Mouse (Mus musculus) CH12.LX (cell line): ENCODE results near the gene Chit1. TPM values are rescaled to one million over a fixed set of nuclear protein-coding genes. Genes with fewer than 3 reads are reported as not detected.

Source experiments
- DNase-seq: peaks from one replicate; pipeline ENCODE4 v3.0.0-alpha.2; 2013; ENCODE audit errors: extremely low read depth
- H3K27ac ChIP-seq: 2 replicates; pipeline ENCODE4 v1.5.1; 2012; ENCODE audit warnings: low read depth, mild to moderate bottlenecking, control low read depth, moderate library complexity; ENCODE audit not compliant: insufficient read depth
- H3K27me3 ChIP-seq: replicated peaks from 2 replicates; pipeline ENCODE3; 2012; ENCODE audit warnings: inconsistent platforms
- H3K36me3 ChIP-seq, 2 experiments: replicated peaks in 1 of 2; 2 replicates each; pipeline versions ENCODE3 to v1.6.1; 2012; ENCODE audit warnings: inconsistent platforms in 1 of 2, low read length in 1 of 2, mild to moderate bottlenecking in 1 of 2, mixed read lengths in 1 of 2, moderate library complexity in 1 of 2; ENCODE audit not compliant: control insufficient read depth in 1 of 2, insufficient read depth in 1 of 2
- H3K4me1 ChIP-seq, 2 experiments: 2 replicates each; pipeline ENCODE4 v1.6.1; 2012; ENCODE audit warnings: inconsistent platforms in 1 of 2, moderate library complexity in 1 of 2; ENCODE audit not compliant: insufficient read depth in 2 of 2, control insufficient read depth in 1 of 2
- H3K4me2 ChIP-seq: 2 replicates; pipeline ENCODE4 v1.6.1; 2012; ENCODE audit warnings: low read depth, mild to moderate bottlenecking, control low read depth; ENCODE audit not compliant: poor library complexity, insufficient read depth, severe bottlenecking
- H3K4me3 ChIP-seq, 3 experiments: fragments of 150-350 bp in 1 of 3; sonication (generic) in 1 of 3; replicated peaks in 1 of 3; 2 replicates each; pipeline versions ENCODE3 to v1.5.1; 2011 to 2012; ENCODE audit warnings: low read depth in 2 of 3, low read length in 2 of 3, mild to moderate bottlenecking in 2 of 3, moderate library complexity in 2 of 3, control low read depth in 1 of 3, improper control_type of control experiment in 1 of 3, inconsistent platforms in 1 of 3, mixed read lengths in 1 of 3; ENCODE audit not compliant: poor library complexity in 1 of 3
- H3K79me2 ChIP-seq: replicated peaks from 2 replicates; pipeline ENCODE4 v1.6.1; 2012; ENCODE audit warnings: mild to moderate bottlenecking, moderate library complexity; ENCODE audit not compliant: control insufficient read depth, poor library complexity, insufficient read depth, severe bottlenecking; ENCODE audit errors: extremely low read depth
- H3K9ac ChIP-seq: 2 replicates; pipeline ENCODE4 v1.6.1; 2012; ENCODE audit warnings: low read depth, mild to moderate bottlenecking, control low read depth, moderate library complexity; ENCODE audit not compliant: insufficient read depth
- H3K9me3 ChIP-seq: replicated peaks from 2 replicates; pipeline ENCODE3; 2012; ENCODE audit warnings: low read length, inconsistent platforms, mixed read lengths
- BHLHE40 ChIP-seq: IDR thresholded peaks from 2 replicates; pipeline ENCODE4 v1.6.1; 2011; ENCODE audit warnings: mild to moderate bottlenecking, low read depth, low read length, improper control_type of control experiment
- CHD1 ChIP-seq: IDR thresholded peaks from 2 replicates; pipeline ENCODE4 v1.6.1; 2012; ENCODE audit warnings: low read depth, low read length, improper control_type of control experiment, inconsistent platforms
- CHD2 ChIP-seq: IDR thresholded peaks from 2 replicates; pipeline ENCODE4 v1.6.1; 2011; ENCODE audit warnings: low read length, improper control_type of control experiment
- CTCF ChIP-seq, 2 experiments: IDR thresholded peaks in 1 of 2; conservative IDR thresholded peaks in 1 of 2; 2 replicates each; pipeline ENCODE4 v1.5.1; 2011 to 2012; ENCODE audit warnings: low read depth in 2 of 2, low read length in 2 of 2, improper control_type of control experiment in 1 of 2, inconsistent platforms in 1 of 2, mild to moderate bottlenecking in 1 of 2, moderate library complexity in 1 of 2
- E2F4 ChIP-seq: IDR thresholded peaks from 2 replicates; pipeline ENCODE4 v1.6.1; 2011; ENCODE audit warnings: low read depth, low read length, improper control_type of control experiment; ENCODE audit not compliant: insufficient replicate concordance
- EP300 ChIP-seq: IDR thresholded peaks from 2 replicates; pipeline ENCODE4 v1.6.1; 2011; ENCODE audit warnings: low read length, improper control_type of control experiment
- ETS1 ChIP-seq: conservative IDR thresholded peaks from 2 replicates; pipeline ENCODE4 v1.6.1; 2012; ENCODE audit warnings: low read depth, mild to moderate bottlenecking, inconsistent platforms, low read length, improper control_type of control experiment, moderate library complexity
- GABPA ChIP-seq: IDR thresholded peaks from 2 replicates; pipeline ENCODE4 v1.6.1; 2012; ENCODE audit warnings: low read depth, low read length, improper control_type of control experiment, inconsistent platforms; ENCODE audit not compliant: insufficient replicate concordance
- JUND ChIP-seq: conservative IDR thresholded peaks from 2 replicates; pipeline ENCODE4 v1.6.1; 2011; ENCODE audit warnings: low read depth, low read length, improper control_type of control experiment
- MAFK ChIP-seq: IDR thresholded peaks from 2 replicates; pipeline ENCODE4 v1.6.1; 2011; ENCODE audit warnings: low read length, improper control_type of control experiment; ENCODE audit not compliant: insufficient replicate concordance
- MAX ChIP-seq: IDR thresholded peaks from 2 replicates; pipeline ENCODE4 v1.6.1; 2011; ENCODE audit warnings: low read length, improper control_type of control experiment
- MYC ChIP-seq: IDR thresholded peaks from 2 replicates; pipeline ENCODE4 v1.6.1; 2011; ENCODE audit warnings: low read depth, mild to moderate bottlenecking, improper control_type of control experiment, low read length
- NELFE ChIP-seq: IDR thresholded peaks from 2 replicates; pipeline ENCODE4 v1.6.1; 2011; ENCODE audit warnings: low read depth, low read length, improper control_type of control experiment
- PAX5 ChIP-seq: IDR thresholded peaks from 2 replicates; pipeline ENCODE4 v1.6.1; 2012; ENCODE audit warnings: low read length, inconsistent platforms, mixed read lengths
- POLR2A ChIP-seq: IDR thresholded peaks from 2 replicates; pipeline ENCODE4 v1.6.1; 2011; ENCODE audit warnings: low read depth, mild to moderate bottlenecking, improper control_type of control experiment, low read length
- POLR2AphosphoS2 ChIP-seq: IDR thresholded peaks from 2 replicates; pipeline ENCODE4 v1.6.1; 2011; ENCODE audit warnings: low read depth, low read length, improper control_type of control experiment
- RAD21 ChIP-seq: IDR thresholded peaks from 2 replicates; pipeline ENCODE4 v1.6.1; 2011; ENCODE audit warnings: low read depth, mild to moderate bottlenecking, low read length, improper control_type of control experiment, moderate library complexity
- RCOR1 ChIP-seq: conservative IDR thresholded peaks from 2 replicates; pipeline ENCODE4 v1.6.1; 2012; ENCODE audit warnings: low read depth, mild to moderate bottlenecking, inconsistent platforms, low read length, improper control_type of control experiment
- SIN3A ChIP-seq: IDR thresholded peaks from 2 replicates; pipeline ENCODE4 v1.6.1; 2012; ENCODE audit warnings: low read length, improper control_type of control experiment, inconsistent platforms
- TBP ChIP-seq: conservative IDR thresholded peaks from 2 replicates; pipeline ENCODE4 v1.6.1; 2011; ENCODE audit warnings: low read depth, low read length, improper control_type of control experiment
- TCF12 ChIP-seq: IDR thresholded peaks from 2 replicates; pipeline ENCODE4 v1.6.1; 2014; ENCODE audit warnings: low read depth, mild to moderate bottlenecking, inconsistent platforms, low read length, improper control_type of control experiment
- USF1 ChIP-seq: IDR thresholded peaks from 2 replicates; pipeline ENCODE4 v1.6.1; 2014; ENCODE audit warnings: low read depth, mild to moderate bottlenecking, inconsistent platforms, low read length, improper control_type of control experiment
- ZC3H11A ChIP-seq: IDR thresholded peaks from 2 replicates; pipeline ENCODE4 v1.6.1; 2012; ENCODE audit warnings: low read depth, mild to moderate bottlenecking, inconsistent platforms, low read length, improper control_type of control experiment
- ZKSCAN1 ChIP-seq: IDR thresholded peaks from 2 replicates; pipeline ENCODE4 v1.6.1; 2012; ENCODE audit warnings: low read depth, inconsistent platforms, low read length, improper control_type of control experiment, borderline replicate concordance
- ZMIZ1 ChIP-seq: IDR thresholded peaks from 2 replicates; pipeline ENCODE4 v1.6.1; 2012; ENCODE audit warnings: low read depth, mild to moderate bottlenecking, inconsistent platforms, low read length, improper control_type of control experiment
- dilution Hi-C: fragments of 300-500 bp; cut with MboI; formaldehyde crosslinking; loops from 2 replicates; pipeline ENCODE4 v1.14.3; 2020; ENCODE audit warnings: low sequenced_read_pairs; ENCODE audit not compliant: extremely low pct_unique_long_range_greater_than_20kb, extremely low pct_ligation_motif_present
- in situ Hi-C: fragments of 300-500 bp; cut with MboI; formaldehyde crosslinking; loops from 3 replicates; pipeline ENCODE4 v1.14.3; 2019; ENCODE audit warnings: low sequenced_read_pairs, low pct_ligation_motif_present, low pct_unique_long_range_greater_than_20kb, mixed read lengths
- polyA plus RNA-seq: library from polyadenylated mRNA; unstranded; fragments of >175 nt; gene quantifications from 2 replicates; pipeline ENCODE4 v1.2.1, GENCODE M21; 2012; ENCODE audit warnings: low read depth; ENCODE audit not compliant: insufficient read length
- total RNA-seq, 2 experiments: library from RNA; depleted of rRNA; stranded (reverse); fragments of 300-350 nt in 1 of 2; fragments of >200 nt in 1 of 2; gene quantifications; 2 replicates each; pipeline ENCODE4 v1.2.3; 2012 to 2014

Gene Chit1
- total and polyA plus RNA-seq, 3 experiments, result 0.25 to 0.47 (median 0.36) TPM

GRCm38 (mm10) chr1:134067143-134067619 lies 43.9 kb upstream of the Chit1 start:
- dilution Hi-C loops (no loop called here), in situ Hi-C loops (no loop called here)
- Histone ChIP-seq H3K4me3 (no peak overlapping the region), H3K4me1 (peaks cover 28 to 56% of the 10 kb centered on the region in 2 experiments), H3K27me3 (peaks cover 3% of the 10 kb centered on the region), H3K27ac (no peak overlapping the region), H3K9me3 (peaks cover 4% of the 10 kb centered on the region), H3K9ac (no peak overlapping the region), H3K79me2 (no peaks in the 10 kb centered on the region), H3K4me2 (peak overlapping the region; percentile 1; the same call in 1 of the 2 replicates), H3K36me3 (no peaks in the 10 kb centered on the region)
- peak; percentile 72; the same call in 1 of the 2 replicates for TF ChIP-seq CHD2
- no peak for TF ChIP-seq ZMIZ1
- TF ChIP-seq BHLHE40, result 0 out of 2 replicates have a peak, but pooled peaks have one; percentile 43
- TF ChIP-seq ETS1, result peak; percentile 65; the same call in 1 of the 2 replicates
- TF ChIP-seq MAX, result no peak
- TF ChIP-seq SIN3A, result peak; percentile 53; the same call in 1 of the 2 replicates
- TF ChIP-seq PAX5, result no peak
- peak; percentile 90 for TF ChIP-seq TCF12
- TF ChIP-seq EP300, result peak; percentile 71
- DNase-seq, result peak; percentile 82

GRCm38 (mm10) chr1:134070099-134070669 lies 40.9 kb upstream of the Chit1 start:
- H3K9ac ChIP-seq, result no peak overlapping the region
- H3K27me3 ChIP-seq, result no peaks in the 10 kb centered on the region
- no peak overlapping the region for H3K27ac ChIP-seq
- in situ Hi-C loops (no loop called here), dilution Hi-C loops (no loop called here)
- DNase-seq, result no peak
- H3K4me3 ChIP-seq, result no peak overlapping the region
- peaks cover 4% of the 10 kb centered on the region for H3K9me3 ChIP-seq
- H3K4me2 ChIP-seq, result no peak overlapping the region
- peaks cover 5 to 11% of the 10 kb centered on the region in 2 experiments for H3K36me3 ChIP-seq
- TF ChIP-seq CTCF (conservative IDR thresholded peaks at IDR 0.05 in 1 of 2, IDR thresholded peaks at IDR 0.05 in 1 of 2; ENCODE audit: low read depth in 2 of 2, low read length in 2 of 2) (no peak), NELFE (no peak), CHD1 (no peak)
- H3K4me1 ChIP-seq, result peaks cover 14 to 31% of the 10 kb centered on the region in 2 experiments
- no peaks in the 10 kb centered on the region for H3K79me2 ChIP-seq

GRCm38 (mm10) chr1:134071411-134072018 lies 39.5 kb upstream of the Chit1 start:
- Histone ChIP-seq H3K79me2 (no peaks in the 10 kb centered on the region), H3K27me3 (no peaks in the 10 kb centered on the region), H3K36me3 (peaks cover 6 to 24% of the 10 kb centered on the region in 2 experiments)
- TF ChIP-seq E2F4, result no peak
- no peak for TF ChIP-seq USF1
- no peak for TF ChIP-seq ZKSCAN1
- no peak for TF ChIP-seq POLR2AphosphoS2
- no peak for TF ChIP-seq JUND
- no peak for TF ChIP-seq NELFE
- TF ChIP-seq GABPA, result no peak
- no peak for TF ChIP-seq ZC3H11A
- no peak for TF ChIP-seq TBP
- TF ChIP-seq MYC, result no peak
- TF ChIP-seq POLR2A, result no peak
- TF ChIP-seq RCOR1, result no peak
- TF ChIP-seq MAFK, result no peak
- TF ChIP-seq RAD21, result no peak
- TF ChIP-seq, all 38 proteins: peak for 0
- Histone ChIP-seq H3K4me1 (peaks cover 10 to 29% of the 10 kb centered on the region in 2 experiments), H3K27ac (no peak overlapping the region), H3K4me3 (no peak overlapping the region), H3K9ac (no peak overlapping the region), H3K9me3 (peaks cover under 1% of the 10 kb centered on the region), H3K4me2 (no peak overlapping the region)
- dilution Hi-C loops (no loop called here), in situ Hi-C loops (no loop called here)
- DNase-seq, result no peak
